Mouse (Mus musculus) midbrain, postnatal 0 days (tissue): ENCODE results near the gene Vps16. TPM values are rescaled to one million over a fixed set of nuclear protein-coding genes. Genes with fewer than 3 reads are reported as not detected.

Source experiments
- ATAC-seq: fragments of 200-750 bp; cut with Nextera tagmentation; 2 replicates; pipeline ENCODE4 v1.8.0; 2017; ENCODE audit warnings: moderate number of reproducible peaks, mild to moderate bottlenecking, moderate TSS enrichment, moderate library complexity; ENCODE audit not compliant: low FRiP score
- DNase-seq: peaks from one replicate; pipeline ENCODE4 v3.0.0-alpha.2; 2015; ENCODE audit warnings: low spot score
- H3K27ac ChIP-seq: fragments of 300-500 bp; sonication (generic); 2 replicates; pipeline ENCODE4 v1.5.1; 2014; ENCODE audit warnings: low read depth, mild to moderate bottlenecking, low read length, mixed read lengths
- H3K27me3 ChIP-seq: fragments of 300-500 bp; sonication (generic); 2 replicates; pipeline ENCODE4 v1.6.1; 2014; ENCODE audit warnings: low read length, control low read depth, mixed read lengths; ENCODE audit not compliant: insufficient read depth
- H3K36me3 ChIP-seq: fragments of 300-500 bp; sonication (generic); 2 replicates; pipeline ENCODE4 v1.6.1; 2014; ENCODE audit warnings: low read length, control low read depth, mixed read lengths; ENCODE audit not compliant: insufficient read depth
- H3K4me1 ChIP-seq: fragments of 300-500 bp; sonication (generic); 2 replicates; pipeline ENCODE4 v1.6.1; 2014; ENCODE audit warnings: mild to moderate bottlenecking, control low read depth, antibody characterized with exemption, low read length, mixed read lengths; ENCODE audit not compliant: insufficient read depth
- H3K4me2 ChIP-seq: fragments of 300-500 bp; sonication (generic); 2 replicates; pipeline ENCODE4 v1.6.1; 2014; ENCODE audit warnings: low read depth, mild to moderate bottlenecking, low read length, mixed read lengths; ENCODE audit not compliant: poor library complexity, severe bottlenecking
- H3K4me3 ChIP-seq: fragments of 300-500 bp; sonication (generic); 2 replicates; pipeline ENCODE4 v1.5.1; 2014; ENCODE audit warnings: low read depth, mild to moderate bottlenecking, low read length, moderate library complexity
- H3K9ac ChIP-seq: fragments of 300-500 bp; sonication (generic); replicated peaks from 2 replicates; pipeline ENCODE4 v1.6.1; 2014; ENCODE audit warnings: mild to moderate bottlenecking, low read length, moderate library complexity, mixed read lengths; ENCODE audit not compliant: poor library complexity, severe bottlenecking
- H3K9me3 ChIP-seq: fragments of 300-500 bp; sonication (generic); 2 replicates; pipeline ENCODE4 v1.6.1; 2016; ENCODE audit warnings: low read length, control low read depth
- CTCF ChIP-seq: IDR thresholded peaks from 2 replicates; pipeline ENCODE4 v1.5.1; 2016; ENCODE audit warnings: antibody characterized with exemption, mild to moderate bottlenecking
- WGBS: fragments of 180-500 bp; shearing (Covaris S2); extraction: QIAGEN DNeasy Blood & Tissue Kit; methylation state at CpG from one replicate; pipeline ENCODE4 v1.1.7; 2014; 5-methylcytosine and 5-hydroxymethylcytosine counted together
- polyA plus RNA-seq: library from polyadenylated mRNA; unstranded; fragments of >200 nt; fragmentation: Nextera tagmentation; extraction: Ambion mirVana; gene quantifications from 2 replicates; pipeline ENCODE4 v1.2.1, GENCODE M21; 2015
- total RNA-seq: library from RNA; depleted of rRNA; stranded (reverse); fragments of >200 nt; gene quantifications from 2 replicates; pipeline ENCODE4 v1.2.3, GENCODE M21; 2014; rRNA removed

The Vps16 gene
- total and polyA plus RNA-seq, 2 experiments from 2014 or later: 81.2 to 89.9 TPM

GRCm38 (mm10) chr2:130488002-130488401 lies 63.9 kb downstream of the Vps16 start:
- Histone ChIP-seq H3K36me3 (no peaks in the 10 kb centered on the region), H3K9ac (no peak overlapping the region), H3K9me3 (no peaks in the 10 kb centered on the region), H3K4me1 (no peaks in the 10 kb centered on the region), H3K4me2 (no peak overlapping the region), H3K4me3 (no peak overlapping the region), H3K27me3 (no peaks in the 10 kb centered on the region), H3K27ac (no peak overlapping the region)
- no peak for DNase-seq
- no peak for TF ChIP-seq CTCF
- 48% methylated on average over 2 of the region's 2 CpGs for WGBS
- ATAC-seq: no peak

GRCm38 (mm10) chr2:130488600-130488999 lies 64.5 kb downstream of the Vps16 start:
- H3K27ac ChIP-seq: no peak overlapping the region
- no peak overlapping the region for H3K9ac ChIP-seq
- DNase-seq: peak; percentile 9
- 89% methylated on average over 4 of the region's 4 CpGs for WGBS
- no peak for TF ChIP-seq CTCF
- no peaks in the 10 kb centered on the region for H3K9me3 ChIP-seq
- no peaks in the 10 kb centered on the region for H3K36me3 ChIP-seq
- no peak overlapping the region for H3K4me3 ChIP-seq
- H3K4me2 ChIP-seq: no peak overlapping the region
- no peaks in the 10 kb centered on the region for H3K4me1 ChIP-seq
- no peak for ATAC-seq
- H3K27me3 ChIP-seq: no peaks in the 10 kb centered on the region

DNA sequence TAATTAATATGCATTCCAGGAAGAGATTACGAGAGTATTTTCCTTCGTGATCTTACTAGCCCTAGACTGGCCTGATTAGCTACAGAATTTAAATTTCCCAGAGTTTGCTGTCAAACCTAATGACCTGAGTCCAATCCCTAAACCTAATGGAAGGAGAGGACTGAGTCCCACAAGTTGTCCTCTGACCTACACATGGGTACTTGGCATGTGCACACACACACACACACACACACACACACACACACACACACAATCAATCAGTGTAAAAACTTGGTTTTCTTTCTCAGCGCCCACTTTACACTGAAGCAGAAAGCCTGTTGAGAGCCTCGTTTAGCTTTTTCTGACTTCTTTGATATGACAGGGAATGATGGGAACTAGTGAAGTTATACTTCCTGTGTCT lies 67.0 kb downstream of the Vps16 start:
- no peak for TF ChIP-seq CTCF
- Histone ChIP-seq H3K9ac (no peak overlapping the region), H3K4me2 (no peak overlapping the region), H3K27me3 (no peaks in the 10 kb centered on the region), H3K9me3 (no peaks in the 10 kb centered on the region), H3K36me3 (no peaks in the 10 kb centered on the region), H3K27ac (peak overlapping the region; percentile 68), H3K4me1 (no peaks in the 10 kb centered on the region), H3K4me3 (no peak overlapping the region)
- DNase-seq: peak; percentile 10
- WGBS: 15% methylated on average over 4 of the region's 4 CpGs
- no peak for ATAC-seq

GRCm38 (mm10) chr2:130491587-130491986 lies 67.4 kb downstream of the Vps16 start:
- Histone ChIP-seq H3K27me3 (no peaks in the 10 kb centered on the region), H3K4me3 (no peak overlapping the region), H3K4me2 (no peak overlapping the region), H3K9me3 (no peaks in the 10 kb centered on the region), H3K9ac (no peak overlapping the region), H3K4me1 (no peaks in the 10 kb centered on the region), H3K36me3 (no peaks in the 10 kb centered on the region), H3K27ac (peak overlapping the region; percentile 68)
- ATAC-seq: peak; percentile 71; the same call in 1 of the 2 replicates
- peak; percentile 89 for DNase-seq
- 7% methylated on average over 7 of the region's 7 CpGs for WGBS
- TF ChIP-seq CTCF: peak; percentile 41

Other genes with a start within 250 kb of the Vps16 start
- 227 and 250 TPM in 2 replicates for gene Snrpb, start 244.9 kb upstream of the Vps16 start, total RNA-seq
- gene Snrpb, start 244.9 kb upstream of the Vps16 start, polyA plus RNA-seq: 269 and 274 TPM in 2 replicates
- not detected in 2 replicates for gene Tmc2, start 229.1 kb upstream of the Vps16 start, total RNA-seq
- gene Tmc2, start 229.1 kb upstream of the Vps16 start, polyA plus RNA-seq: not detected in 2 replicates
- 104 and 139 TPM in 2 replicates for gene Nop56, start 149.9 kb upstream of the Vps16 start, total RNA-seq
- gene Nop56, start 149.9 kb upstream of the Vps16 start, polyA plus RNA-seq: 259 and 302 TPM in 2 replicates
- gene Idh3b, start 139.8 kb upstream of the Vps16 start, total RNA-seq: 141 and 149 TPM in 2 replicates
- 176 and 194 TPM in 2 replicates for gene Idh3b, start 139.8 kb upstream of the Vps16 start, polyA plus RNA-seq
- 17.2 and 22.5 TPM in 2 replicates for gene Ebf4, start 129.2 kb upstream of the Vps16 start, total RNA-seq
- 6.3 and 6.7 TPM in 2 replicates for gene Ebf4, start 129.2 kb upstream of the Vps16 start, polyA plus RNA-seq
- gene Cpxm1, start 26.8 kb upstream of the Vps16 start, total RNA-seq: 25.4 and 26.2 TPM in 2 replicates
- 32.4 and 35.3 TPM in 2 replicates for gene Cpxm1, start 26.8 kb upstream of the Vps16 start, polyA plus RNA-seq
- not detected in 2 replicates for gene Gm28372, start 19.1 kb upstream of the Vps16 start, total RNA-seq
- gene Gm28372, start 19.1 kb upstream of the Vps16 start, polyA plus RNA-seq: 0.15 TPM in 1 of 2 replicates, not detected in the other
- gene 1700020A23Rik, start 19.1 kb upstream of the Vps16 start, total RNA-seq: not detected in 2 replicates
- 0.93 TPM in 1 of 2 replicates, not detected in the other for gene 1700020A23Rik, start 19.1 kb upstream of the Vps16 start, polyA plus RNA-seq
- not detected in 2 replicates for gene Tmem239, start 17.9 kb upstream of the Vps16 start, total RNA-seq
- gene Tmem239, start 17.9 kb upstream of the Vps16 start, polyA plus RNA-seq: 0.12 TPM in 1 of 2 replicates, not detected in the other
- gene Pced1a, start 362 bp downstream of the Vps16 start, total RNA-seq: 27.5 and 28.8 TPM in 2 replicates
- 12.0 and 12.3 TPM in 2 replicates for gene Pced1a, start 362 bp downstream of the Vps16 start, polyA plus RNA-seq
- 120 and 147 TPM in 2 replicates for gene Ptpra, start 25.9 kb downstream of the Vps16 start, total RNA-seq
- 139 and 144 TPM in 2 replicates for gene Ptpra, start 25.9 kb downstream of the Vps16 start, polyA plus RNA-seq
- 54.7 and 60.5 TPM in 2 replicates for gene Mrps26, start 139.4 kb downstream of the Vps16 start, total RNA-seq
- gene Mrps26, start 139.4 kb downstream of the Vps16 start, polyA plus RNA-seq: 128 and 131 TPM in 2 replicates
- gene Oxt, start 151.8 kb downstream of the Vps16 start, total RNA-seq: 0.94 and 2.5 TPM in 2 replicates
- 5.0 and 24.0 TPM in 2 replicates for gene Oxt, start 151.8 kb downstream of the Vps16 start, polyA plus RNA-seq
- gene Avp, start 158.2 kb downstream of the Vps16 start, total RNA-seq: 10.7 and 12.2 TPM in 2 replicates
- gene Avp, start 158.2 kb downstream of the Vps16 start, polyA plus RNA-seq: 145 and 317 TPM in 2 replicates
- 7.9 and 8.4 TPM in 2 replicates for gene Fastkd5, start 205.7 kb downstream of the Vps16 start, total RNA-seq
- 5.9 and 7.4 TPM in 2 replicates for gene Fastkd5, start 205.7 kb downstream of the Vps16 start, polyA plus RNA-seq
- gene Ubox5, start 205.7 kb downstream of the Vps16 start, total RNA-seq: 6.0 and 6.8 TPM in 2 replicates
- gene Ubox5, start 205.7 kb downstream of the Vps16 start, polyA plus RNA-seq: 5.1 and 5.5 TPM in 2 replicates
- 65.9 and 76.6 TPM in 2 replicates for gene Lzts3, start 218.5 kb downstream of the Vps16 start, total RNA-seq
- gene Lzts3, start 218.5 kb downstream of the Vps16 start, polyA plus RNA-seq: 14.2 and 18.8 TPM in 2 replicates
- 24.4 and 36.0 TPM in 2 replicates for gene Ddrgk1, start 240.3 kb downstream of the Vps16 start, total RNA-seq
- gene Ddrgk1, start 240.3 kb downstream of the Vps16 start, polyA plus RNA-seq: 88.6 and 90.4 TPM in 2 replicates
- gene Itpa, start 243.3 kb downstream of the Vps16 start, total RNA-seq: 140 and 160 TPM in 2 replicates
- gene Itpa, start 243.3 kb downstream of the Vps16 start, polyA plus RNA-seq: 126 and 130 TPM in 2 replicates